Mouse (Mus musculus) adrenal gland, adult (tissue): ENCODE measurements at regions not wholly inside any gene's neighbourhood (a gene's known extent, or its start where the extent isn't known, plus 50 kb on each side); places are given as distances from the start of the nearest gene placed in this dataset.

Experiments
- DNase-seq, 2 experiments: peaks; one replicate each; pipeline ENCODE4 v3.0.0; 2022 to 2023; ENCODE audit warnings: low spot score in 1 of 2; ENCODE audit not compliant: inconsistent age in 2 of 2

DNA sequence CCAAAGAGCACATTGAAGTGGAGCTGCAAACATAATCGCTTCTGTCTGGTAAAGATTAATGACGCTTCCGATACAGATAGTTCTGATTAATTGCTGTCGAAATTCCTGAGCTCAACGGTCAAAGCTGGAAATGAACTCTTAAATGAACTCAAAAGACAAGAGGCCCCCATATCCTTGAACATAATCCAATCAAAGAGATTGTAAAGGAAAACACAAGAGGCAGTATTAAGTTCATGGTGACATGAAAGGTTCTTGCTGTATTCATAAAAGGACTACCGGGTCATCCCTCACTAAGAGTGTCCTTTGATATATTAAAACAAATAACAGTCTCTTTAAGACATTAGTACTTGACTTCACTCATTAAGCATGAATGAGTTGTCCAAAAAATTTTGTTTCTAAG, 225.4 kb upstream of the Pdzrn3 start:
- DNase-seq, result no peak

DNA sequence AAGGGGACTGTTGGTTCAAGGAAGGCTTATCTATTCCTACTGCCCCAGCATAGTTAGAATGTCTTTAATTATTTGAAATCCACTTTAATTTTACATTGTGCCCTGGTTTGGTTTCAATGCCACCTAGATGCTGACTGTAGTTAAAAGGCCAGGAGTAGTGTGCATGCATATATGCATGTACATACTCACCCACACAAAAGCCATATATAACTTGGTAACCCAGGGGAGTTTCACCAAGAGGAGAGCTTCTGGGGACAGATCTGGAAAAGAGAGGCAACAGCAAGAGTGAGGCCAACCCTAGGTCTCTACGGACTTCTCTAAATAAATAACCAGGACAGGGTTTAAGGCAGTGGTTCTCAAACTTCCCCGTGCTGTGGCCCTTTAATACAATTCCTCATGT, 219.3 kb upstream of the Pdzrn3 start:
- DNase-seq, result no peak

DNA sequence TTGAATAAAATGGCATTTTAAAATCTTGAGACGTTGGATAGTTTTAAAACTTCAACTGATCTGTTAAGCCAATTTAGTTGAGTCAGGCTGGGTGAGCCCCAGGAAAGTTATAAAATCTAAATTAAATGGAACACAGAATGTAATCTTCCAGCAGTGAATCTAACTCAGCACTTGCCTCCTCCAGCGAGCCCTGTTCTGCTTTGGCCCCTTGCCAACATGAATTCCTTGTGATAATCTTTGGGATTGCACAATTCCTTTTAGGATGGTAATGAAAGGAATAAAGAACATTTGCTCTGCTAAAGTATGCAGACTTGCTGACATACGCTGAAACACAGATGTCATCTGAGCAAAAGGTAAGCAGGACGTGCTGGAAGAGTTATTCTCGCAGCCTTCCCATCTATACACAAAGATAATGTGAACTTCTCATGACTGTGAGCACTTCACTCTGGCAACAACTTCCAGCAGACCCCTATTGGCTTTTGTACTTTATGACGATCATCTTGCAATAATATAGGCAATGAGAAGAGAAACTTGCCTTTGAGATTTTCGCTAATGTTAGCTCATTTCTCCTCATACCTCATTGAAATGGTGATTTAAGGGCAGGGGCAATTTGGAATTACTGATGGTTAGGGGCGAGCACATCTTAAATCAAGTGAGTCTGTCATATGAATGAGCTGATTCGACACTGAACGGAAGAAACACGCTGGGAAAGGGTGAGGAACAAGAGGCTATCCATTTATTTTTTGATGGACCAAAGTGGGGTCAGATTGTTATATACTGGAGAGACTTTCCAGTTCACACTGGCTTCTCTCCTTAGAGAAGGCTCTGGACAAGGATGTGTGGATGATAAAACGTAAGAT, 216.3 kb upstream of the Pdzrn3 start:
- peak in 1 of 2 experiments; percentile 43 for DNase-seq

DNA sequence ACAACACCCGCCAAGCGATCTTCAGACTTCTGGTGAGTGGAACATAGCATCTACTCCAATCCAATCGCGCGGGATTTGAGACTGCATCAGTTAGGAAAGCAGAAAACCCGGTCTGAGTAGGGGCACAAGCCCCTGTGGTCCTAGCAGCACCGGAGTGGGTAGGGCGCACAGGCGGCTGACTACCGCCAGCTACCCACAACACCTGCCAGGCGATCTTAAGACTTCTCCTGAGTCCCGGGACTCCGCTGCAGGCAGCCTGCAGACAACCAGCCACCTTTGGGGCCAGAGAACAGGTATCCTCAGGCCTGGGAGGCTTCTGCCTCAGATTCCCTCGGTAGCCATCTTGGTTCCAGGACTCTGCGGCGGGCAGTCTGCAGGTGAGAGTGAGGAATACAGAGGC, 208.2 kb upstream of the Pdzrn3 start:
- DNase-seq, result no peak

DNA sequence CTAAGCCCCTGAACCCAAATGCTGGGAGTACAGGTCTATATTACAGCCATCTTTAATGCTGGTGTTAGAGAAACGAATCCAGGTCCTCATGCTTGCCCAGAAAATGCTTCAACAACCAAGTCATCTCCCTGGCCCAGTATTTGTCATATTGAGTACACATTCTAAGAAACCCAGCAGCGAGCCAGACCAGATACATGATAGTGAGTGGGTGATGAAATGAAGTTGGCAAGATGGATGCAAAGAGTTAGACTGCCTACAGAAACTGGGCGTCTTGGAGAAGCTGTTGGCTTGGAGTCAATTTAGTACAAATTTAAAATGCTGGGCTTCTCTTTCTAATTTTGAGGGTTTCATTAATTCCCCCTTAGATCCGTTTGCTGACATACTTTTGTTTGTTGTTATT, 203.1 kb upstream of the Pdzrn3 start:
- no peak for DNase-seq

DNA sequence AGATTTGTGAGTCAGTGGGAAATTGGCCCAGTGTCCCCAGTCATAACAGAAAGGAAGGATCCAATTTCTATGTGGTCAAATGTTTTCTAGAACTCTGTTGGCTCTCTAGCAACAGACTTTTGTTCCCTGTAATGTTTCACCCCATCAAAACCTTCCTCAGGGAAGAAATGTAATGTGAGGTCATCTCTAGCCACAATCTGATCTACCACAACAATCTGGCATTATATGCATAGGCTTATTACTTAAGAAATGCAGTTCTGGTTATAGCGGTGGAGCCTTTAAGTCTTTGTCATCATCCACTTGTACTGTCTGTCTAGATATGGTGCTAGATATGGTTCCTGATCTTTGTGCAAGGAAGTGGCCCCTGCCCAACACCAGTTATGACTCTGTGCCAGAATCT, 178.4 kb upstream of the Pdzrn3 start:
- DNase-seq, result no peak

DNA sequence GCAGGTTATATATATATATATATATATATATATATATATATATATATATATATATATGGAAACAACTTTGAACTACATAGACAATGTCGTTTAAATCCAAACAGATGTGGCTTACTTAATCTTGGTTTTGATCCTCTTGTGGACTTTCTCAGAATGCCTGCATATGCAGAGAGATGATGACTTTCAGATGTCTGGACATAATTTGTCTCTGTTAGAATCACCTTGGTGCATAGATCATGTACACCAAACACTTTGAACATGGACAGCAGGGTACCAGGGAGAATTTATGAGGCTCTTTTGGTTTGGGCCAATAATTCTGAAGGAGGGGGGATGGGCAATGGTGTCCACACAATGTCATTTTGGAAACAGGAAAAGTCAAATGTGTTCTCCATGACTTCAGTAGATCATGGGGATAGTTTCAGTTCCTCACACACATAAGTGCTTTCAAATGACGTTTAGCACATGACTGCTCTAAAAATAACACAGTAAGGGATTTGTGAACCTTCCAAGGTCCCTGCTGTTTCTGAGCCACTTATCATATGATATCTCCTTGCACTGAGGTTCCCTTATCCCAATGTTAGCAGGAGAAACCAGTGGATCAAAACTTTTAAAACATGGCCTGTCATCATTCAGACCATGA, 177.4 kb upstream of the Pdzrn3 start:
- no peak for DNase-seq

DNA sequence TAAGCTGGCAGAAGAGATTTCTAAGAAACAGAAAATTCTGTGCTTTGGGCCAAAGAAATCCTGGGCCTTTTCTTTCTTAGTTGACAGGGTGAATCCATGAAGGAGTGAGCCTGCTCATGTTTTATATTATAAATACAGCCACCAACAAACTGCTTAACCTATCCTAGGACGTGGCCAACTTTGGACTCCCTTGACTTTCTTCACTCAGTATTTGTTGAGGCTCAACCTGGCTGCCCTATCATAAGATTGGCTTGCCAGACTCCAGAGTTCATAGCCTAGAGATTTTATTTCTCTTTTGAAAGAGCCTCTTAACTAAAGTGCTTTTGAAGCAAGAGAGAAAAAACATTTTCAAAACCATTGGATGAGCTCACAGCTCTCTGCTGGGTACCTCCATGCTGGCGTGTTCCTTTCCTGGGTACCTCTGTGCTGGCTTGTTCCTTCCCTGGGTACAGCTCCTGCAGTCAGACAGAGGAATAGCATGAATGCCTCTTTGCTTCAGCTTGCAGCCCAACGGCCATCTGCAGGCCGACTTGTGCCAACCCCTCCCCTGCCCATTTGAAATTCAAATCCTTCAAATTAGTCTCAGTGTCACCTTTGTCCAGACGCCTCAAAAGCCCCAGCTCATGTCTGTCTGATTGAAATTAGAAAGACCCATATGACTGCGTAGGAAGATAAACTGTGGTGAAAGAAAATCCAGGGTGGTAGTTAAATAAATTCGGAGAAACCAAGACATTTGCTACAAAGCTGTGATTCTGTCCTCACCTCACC, 173.0 kb upstream of the Pdzrn3 start:
- no peak for DNase-seq

DNA sequence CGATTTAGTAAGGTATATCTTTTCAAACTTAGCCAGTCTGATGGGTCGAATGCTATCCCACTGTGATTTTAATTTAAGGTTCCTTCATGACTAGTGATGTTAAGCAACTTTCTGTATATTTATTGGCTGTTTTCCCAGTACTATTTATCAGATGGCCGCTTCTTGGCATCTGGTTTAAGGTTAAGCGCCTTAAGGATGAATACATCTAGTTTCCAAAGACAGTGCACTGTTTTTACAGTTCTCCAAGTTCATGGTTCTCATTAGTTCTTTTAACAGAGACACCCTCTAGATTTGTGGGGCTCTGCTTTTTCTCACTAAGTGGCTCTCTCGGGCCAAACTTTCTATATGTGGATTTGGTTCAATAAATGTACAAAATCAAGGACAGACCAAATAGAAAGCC, 159.9 kb upstream of the Pdzrn3 start:
- no peak for DNase-seq

DNA sequence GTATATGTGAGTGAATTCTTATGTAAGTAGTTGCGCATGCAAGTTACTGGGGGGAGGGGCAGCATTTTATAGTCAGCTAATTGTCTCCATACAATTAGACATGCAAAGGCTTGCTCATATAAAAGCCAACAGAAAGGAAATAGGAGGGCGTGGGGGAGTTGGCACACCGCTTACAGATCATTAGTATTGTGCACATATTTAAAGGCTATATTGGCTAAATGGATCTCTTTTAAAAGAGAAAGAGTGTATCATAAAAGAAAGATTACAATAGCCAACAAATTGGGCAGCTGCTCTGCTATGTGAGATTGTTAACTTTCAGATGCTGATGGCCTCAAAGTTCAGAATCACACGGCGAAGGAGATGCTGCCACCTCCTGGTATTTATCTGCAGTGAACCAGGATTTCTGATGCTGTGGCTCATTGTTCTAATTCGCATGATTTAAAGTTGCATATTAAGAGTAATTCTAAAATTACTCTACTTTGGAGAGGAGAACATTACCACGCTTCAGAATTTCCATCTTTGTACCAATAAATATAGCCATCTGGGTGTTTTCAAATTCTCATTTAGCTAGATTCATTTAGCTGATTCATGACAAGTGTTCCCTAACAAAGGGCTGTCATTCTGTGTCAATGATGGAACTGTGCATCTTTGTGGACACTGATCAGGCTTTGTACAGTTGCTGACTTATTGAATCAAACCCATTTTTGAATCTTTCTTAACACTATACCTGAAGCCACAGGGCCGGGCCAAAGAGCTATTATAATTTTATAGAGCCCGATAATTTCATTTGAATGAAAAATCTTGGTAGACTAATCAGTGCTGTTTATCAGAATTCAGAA, 156.7 kb upstream of the Pdzrn3 start:
- peak; percentile 36 to 84 for DNase-seq

DNA sequence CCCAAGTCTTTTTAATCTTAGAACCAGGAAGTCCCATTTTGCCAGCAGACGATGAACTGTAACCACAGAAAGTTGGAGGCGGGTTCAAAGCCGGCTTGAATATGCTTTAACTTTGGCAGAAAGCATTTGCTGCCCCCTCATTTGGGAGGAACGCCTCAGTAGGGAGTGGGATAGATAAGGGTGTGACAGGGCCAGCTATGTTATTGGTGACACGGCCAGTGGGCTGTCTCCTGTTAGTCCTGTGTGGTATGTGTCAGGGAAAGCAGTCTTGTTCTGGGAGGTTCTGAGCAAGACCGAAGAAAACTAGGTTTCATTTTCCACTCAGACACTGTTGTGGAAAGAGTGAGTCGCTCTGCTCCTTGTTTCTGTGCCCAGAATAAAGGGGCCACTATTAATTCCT, 154.7 kb upstream of the Pdzrn3 start:
- peak; percentile 34 to 83 for DNase-seq

DNA sequence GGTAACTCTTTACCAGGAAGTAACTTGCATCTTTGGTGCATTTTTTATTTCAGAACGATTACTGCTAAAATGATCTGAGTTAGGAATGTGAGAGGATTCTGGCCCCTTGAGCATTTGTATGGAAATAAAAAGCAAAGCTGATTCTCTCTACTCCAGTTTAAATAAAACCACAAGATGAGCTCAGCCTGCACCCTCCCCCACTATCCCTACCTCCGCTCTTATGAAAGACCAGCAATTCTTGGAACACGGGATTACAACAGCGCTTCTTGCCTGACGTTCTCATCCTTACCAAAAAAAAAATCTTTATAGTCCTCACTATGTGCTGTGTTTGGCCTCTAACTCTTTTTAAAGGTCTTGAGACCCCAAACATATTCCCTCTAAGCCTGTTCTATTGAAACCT, 154.2 kb upstream of the Pdzrn3 start:
- DNase-seq, result peak in 1 of 2 experiments; percentile 85

DNA sequence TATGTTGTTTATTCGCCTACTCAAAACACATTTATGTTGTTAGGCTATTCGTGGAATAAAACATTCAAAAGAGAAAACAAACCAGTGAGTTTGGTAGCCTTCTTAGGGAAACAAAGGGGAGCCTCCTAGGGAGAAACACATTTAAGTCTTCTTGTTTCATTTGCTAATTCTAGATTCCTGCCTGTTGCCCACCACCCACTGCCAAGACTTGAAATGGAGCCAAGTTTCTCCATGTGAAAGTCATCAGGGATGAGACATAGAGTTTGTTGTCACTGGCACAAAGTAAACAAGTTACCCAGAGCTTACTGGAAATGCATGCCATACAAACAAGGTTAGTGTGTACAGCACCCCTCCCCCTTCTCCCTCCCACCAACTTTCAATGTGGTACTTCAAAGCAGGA, 147.4 kb upstream of the Pdzrn3 start:
- no peak for DNase-seq

DNA sequence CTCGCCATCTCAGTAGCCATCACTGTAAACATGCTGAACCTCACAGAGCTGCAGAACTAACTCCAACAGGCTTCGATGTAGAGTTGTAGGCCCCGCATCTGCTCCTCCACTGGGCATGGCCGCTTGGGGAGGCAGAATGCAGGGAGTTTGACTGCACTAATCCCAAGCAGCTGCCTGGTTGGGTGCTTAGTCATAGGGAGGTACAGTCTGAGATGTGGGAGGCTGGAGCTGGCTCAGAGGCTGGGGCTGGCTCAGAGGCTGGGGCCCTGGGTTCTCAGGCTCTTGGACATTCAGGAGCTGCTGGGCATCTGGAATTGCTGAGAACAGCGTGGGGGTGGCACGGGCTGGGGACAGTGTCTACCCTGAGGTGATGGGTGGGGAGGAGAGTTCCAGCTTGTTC, 143.6 kb upstream of the Pdzrn3 start:
- no peak for DNase-seq

DNA sequence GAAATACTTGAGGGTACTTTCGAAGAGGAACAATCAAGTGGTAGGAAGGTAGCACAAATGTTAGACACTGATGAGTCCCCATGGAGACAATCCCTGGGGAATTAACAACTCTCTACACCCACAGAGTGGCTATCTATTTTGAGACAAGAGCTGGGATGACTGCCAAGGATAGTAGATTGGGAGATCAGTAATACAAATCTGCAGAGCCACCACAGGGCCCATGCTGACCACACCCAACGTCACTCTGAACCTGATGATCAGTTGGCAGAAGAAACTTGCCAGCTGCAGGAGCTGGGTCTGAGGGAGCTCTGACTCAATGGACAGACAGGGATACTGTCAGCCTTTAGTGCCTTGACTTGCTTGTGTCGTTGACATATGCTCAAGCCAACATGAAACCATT, 143.1 kb upstream of the Pdzrn3 start:
- no peak for DNase-seq

DNA sequence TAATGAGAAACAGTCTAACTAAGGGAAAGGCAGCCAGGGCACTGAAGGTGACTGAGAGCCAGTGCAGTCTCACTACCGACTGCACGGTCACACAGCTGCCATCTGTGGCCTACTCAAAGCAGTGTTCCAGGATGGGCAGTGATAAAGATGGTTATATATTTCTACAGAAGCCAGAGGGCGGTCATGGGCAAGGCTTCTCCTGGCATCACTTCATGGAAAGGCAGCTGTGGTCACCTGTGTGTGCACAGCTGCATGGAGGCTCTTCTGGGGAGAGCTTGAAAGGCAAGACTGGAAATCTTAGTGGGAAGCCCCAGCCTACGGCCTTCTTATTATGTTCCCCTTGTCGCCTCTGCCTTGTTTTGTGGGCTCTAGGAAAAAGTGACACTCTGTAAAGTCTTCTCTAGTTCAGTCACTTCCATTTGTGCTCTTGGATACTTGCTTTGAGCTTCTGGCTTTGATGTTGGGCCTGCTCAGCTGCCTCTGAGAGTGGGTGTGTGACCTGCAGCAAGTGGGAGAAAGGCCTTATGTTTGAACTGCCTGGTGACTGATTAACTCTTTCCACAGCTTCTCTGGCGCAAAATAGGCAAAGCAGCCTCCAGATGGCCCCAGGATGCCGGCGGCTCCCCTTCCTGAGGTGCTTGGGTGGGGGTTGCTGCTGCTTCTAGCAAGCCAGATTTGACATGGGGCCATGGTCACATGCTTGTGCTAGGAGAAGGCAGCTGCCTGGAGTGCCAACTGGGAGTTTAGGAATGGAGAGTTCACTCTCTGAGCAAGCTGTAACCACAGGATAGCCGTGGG, 141.4 kb upstream of the Pdzrn3 start:
- DNase-seq, result no peak

DNA sequence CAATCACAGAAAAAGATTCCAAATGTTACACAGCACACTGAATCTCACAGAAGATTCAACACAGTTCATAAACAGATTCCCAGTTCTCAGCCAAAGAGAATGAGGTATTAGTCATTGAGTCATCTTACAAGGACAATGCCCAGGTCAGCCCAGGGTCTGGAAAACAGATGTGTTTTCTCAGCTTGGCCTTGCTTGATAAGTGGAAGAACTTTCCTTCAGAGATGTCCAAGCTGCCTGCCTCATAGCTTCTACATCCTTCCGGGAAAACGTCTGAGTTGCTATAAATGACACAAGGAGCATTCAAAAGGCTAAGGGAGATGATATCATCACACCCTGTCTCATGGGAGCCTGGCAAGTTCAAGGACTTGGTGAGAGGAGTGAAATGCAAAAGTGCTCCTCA, 139.9 kb upstream of the Pdzrn3 start:
- DNase-seq, result peak in 1 of 2 experiments; percentile 74

DNA sequence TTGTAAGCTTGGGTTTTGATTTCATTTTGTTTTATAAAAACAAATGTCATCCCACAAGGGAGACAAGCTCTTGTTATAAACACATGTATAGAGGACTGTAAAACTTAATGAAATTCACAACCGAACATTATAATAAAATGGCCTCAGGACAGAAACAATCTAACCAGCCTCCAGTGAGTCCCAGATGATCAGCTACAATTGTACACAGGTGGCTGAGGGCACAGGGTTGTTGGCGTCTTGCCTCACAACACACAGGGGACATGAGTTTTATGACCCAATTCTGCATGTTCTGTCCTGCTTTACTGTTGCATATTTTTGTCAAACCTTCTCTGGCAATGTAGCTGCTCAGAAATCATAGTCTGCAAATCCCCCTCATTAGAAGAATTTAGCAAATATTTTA, 136.0 kb upstream of the Pdzrn3 start:
- no peak for DNase-seq

DNA sequence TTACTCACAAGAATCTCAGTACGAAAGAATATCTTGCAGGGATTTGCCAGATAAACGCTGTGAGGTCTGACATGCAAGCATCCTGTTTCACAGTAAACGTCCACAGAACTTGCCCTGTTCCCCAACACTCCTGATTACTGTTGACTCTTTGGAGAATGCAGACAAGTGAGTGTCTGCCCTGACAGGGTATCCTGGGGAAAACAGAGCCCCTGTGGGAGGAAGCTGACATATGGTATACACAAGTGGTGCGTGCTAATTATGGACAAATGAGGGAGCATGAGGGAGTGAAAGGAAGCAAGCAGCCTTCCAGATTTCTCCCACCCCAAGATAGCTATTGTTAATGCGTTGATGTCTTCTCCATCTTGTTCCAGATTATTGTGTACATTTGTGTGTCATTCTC, 124.5 kb upstream of the Pdzrn3 start:
- DNase-seq, result no peak

DNA sequence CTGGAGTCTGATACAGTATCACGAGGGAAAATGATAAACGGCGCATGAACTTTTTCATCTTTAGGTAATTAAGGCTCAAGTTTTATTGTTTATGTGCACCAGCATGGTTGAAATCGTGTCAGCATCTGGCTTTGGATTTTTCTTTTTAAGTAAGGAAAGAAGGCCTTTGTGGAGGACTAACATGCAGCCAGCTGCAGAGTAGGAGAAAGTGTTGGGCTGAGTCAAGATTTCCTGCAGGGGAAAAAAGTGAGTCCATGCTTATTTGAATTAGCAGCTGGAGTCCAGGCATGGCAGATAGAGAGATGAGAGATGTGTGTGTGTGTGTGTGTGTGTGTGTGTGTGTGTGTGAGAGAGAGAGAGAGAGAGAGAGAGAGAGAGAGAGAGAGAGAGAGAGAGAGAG, 124.0 kb upstream of the Pdzrn3 start:
- DNase-seq, result no peak
